Mouse (Mus musculus) gastrocnemius, postnatal 10 days (tissue): ENCODE measurements around the gene Gnao1. TPM values are rescaled to one million over a fixed set of nuclear protein-coding genes. Genes with fewer than 3 reads are reported as not detected.

Experiments
- DNase-seq: peaks from one replicate; pipeline ENCODE4 v3.0.0; 2021; ENCODE audit warnings: mixed read lengths
- total RNA-seq, 2 experiments: library from RNA; stranded (reverse); gene quantifications; 2 replicates each; pipeline ENCODE4 v1.2.3; 2021

Gene Gnao1
- total RNA-seq, 2 experiments from 2014 or later = 10.1 to 14.9 TPM

DNA sequence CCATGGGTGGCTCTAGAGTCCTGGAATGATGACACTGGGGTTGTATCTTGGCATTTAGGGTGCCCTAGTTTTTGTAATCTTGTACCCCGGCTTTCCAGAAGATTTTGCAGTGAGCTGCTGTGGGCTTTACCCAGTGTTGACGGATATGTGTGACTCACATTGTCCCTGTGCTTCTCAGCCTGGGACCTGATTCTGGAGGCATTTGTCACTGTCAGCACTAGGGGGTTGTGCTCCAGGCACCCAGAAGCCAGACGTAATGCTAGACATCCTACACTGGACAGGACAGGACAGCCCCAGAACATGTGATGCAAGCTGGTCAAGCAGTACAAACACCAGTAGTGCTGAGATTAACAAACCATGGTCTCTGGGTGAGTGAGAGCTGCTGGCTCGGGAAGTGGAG lies 136.0 kb downstream of the Gnao1 start:
- no peak for DNase-seq

GRCm38 (mm10) chr8:93946397-93946796 lies 136.6 kb downstream of the Gnao1 start:
- no peak for DNase-seq

- no peak for DNase-seq
Observed at GRCm38 (mm10) chr8:93950133-93950532, 140.4 kb downstream of the Gnao1 start.

GRCm38 (mm10) chr8:93952511-93952910 lies 142.7 kb downstream of the Gnao1 start:
- DNase-seq = no peak

GRCm38 (mm10) chr8:93958402-93958801 lies 148.6 kb downstream of the Gnao1 start:
- DNase-seq = no peak

DNA sequence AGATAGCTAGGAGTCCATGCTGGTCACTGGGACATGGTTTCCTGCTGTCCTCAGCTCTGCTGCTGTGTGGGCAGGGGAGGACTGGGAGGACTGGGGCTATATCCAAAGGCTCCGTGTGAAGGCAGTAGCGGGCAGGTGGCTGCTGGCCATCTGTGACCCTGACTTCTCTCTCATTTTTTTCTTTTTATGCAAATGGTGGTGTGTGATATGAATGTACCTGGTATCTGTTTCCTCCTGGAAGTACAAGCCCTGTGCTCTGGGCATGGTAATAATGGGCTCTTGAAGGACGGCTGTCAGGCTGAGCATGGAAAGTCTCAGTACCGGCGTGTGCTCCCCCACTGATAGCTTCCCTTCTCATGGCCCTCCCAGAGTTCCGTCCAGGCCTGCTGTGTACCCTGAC lies 151.1 kb downstream of the Gnao1 start:
- no peak for DNase-seq

DNA sequence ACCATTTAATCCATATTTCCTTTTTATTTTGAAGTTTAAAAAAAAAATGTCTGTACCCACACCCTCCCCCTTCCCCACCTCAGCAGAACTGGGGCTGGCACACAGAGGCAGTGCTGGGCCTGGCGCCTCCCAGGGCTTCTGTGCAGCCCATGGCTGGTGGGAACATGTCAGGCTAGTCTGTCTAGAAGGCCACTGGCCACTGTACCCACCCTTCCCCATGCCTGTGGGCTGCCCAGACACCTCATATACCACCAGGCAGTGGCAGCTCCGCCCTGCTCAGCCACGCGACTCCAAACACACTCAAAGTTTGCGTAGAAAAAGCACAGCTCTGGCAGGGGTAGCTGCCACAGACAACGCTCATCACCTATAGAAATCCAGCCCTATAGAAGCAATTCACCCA lies 158.5 kb downstream of the Gnao1 start:
- DNase-seq = no peak

- no peak for DNase-seq
Observed at GRCm38 (mm10) chr8:93969626-93970340, 160.0 kb downstream of the Gnao1 start.

DNA sequence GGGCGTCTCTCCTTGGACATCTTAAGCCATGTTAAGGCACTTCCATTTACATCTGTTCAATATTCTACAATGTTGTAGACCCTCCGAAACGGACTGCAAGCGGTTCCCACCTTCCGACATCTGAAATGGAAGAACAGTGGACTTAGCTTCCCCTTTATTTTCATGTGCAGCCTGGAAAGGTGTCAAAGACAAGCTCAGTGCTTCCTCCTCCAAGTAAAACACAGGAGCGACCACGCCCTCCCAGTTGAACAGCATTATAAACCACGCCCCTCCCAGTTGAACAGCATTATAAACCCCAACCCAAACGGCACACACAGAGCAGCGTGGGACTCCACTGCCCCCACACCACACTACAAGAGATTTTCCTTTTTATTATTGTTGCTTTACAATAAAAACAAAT lies 161.7 kb downstream of the Gnao1 start:
- DNase-seq = no peak

- no peak for DNase-seq
Observed at GRCm38 (mm10) chr8:93972211-93972610, 162.4 kb downstream of the Gnao1 start.

- peak; percentile 4 for DNase-seq
Observed at GRCm38 (mm10) chr8:93972971-93973734, 163.4 kb downstream of the Gnao1 start.

DNA sequence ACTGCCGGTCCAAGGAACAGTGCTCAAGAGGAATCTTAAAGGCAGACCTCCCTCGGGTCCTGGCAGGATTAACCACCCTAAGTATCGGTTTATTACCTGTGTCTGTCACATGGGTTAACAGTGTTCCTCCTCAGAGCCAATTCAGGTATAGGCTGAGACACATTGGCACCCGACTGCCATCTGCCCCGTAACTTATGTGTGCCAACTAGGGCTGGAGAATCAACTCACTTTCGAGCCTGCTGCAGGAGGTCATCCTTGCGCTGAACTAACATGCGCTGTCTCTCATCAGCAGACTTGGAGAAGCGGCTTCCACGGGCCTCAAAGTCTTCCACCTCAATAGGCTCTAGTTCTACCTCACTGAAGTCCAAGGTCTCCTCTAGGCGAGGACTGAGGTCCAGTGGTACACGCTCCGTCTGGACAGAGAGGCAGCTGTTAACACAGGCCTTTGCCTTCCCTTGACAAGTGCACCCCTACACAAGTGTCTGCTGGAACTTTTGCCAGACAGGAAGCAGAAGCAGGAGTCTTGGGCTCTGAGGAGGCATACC lies 164.1 kb downstream of the Gnao1 start:
- DNase-seq = peak; percentile 2

DNA sequence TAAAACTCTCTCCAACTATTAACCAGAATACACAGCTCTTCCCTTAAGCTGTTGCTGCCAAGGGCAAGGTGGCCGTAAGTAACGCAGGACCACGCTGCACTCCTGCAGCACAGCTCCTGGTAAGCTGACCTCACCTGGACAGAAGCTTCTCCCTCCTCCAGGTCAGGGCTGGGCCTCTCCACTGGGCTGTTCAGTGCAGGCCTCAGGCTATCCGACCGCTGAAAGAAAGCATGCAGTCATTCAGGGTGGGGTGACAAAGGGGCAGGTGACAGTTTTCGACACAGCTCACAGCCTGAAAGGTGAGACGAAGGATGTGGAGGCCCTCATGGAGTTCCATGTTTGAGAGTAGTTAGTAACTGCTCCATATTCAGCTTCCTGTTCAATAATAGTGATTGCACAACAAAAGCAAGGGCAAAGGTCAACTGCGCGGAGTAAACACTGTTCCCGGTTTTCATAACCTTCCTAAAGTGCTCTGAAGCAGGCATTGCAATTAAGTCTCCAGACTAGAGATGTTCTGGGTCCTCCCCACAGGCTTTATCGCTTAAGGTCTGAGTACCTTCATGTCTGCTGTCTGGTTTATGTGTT lies 164.9 kb downstream of the Gnao1 start:
- peak; percentile 3 for DNase-seq

DNA sequence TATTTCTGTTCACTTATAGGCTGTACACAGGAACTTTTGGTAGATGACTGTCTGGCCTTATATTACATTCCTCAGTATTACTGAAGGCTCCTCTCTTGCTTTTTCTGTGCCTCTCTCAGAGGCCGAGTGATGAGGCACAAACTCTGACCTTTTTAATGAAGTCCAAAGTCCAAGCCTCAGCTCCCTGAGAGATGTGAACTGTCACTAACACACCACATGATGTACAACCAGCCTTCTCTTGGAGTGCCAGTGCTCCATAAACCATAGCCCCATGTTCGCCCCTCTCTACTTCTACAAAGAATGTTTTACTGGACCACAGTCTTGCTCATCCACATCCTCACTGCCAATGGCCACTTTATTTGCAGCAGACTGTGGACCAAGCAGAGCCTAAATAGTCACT lies 165.6 kb downstream of the Gnao1 start:
- DNase-seq = no peak

GRCm38 (mm10) chr8:93976446-93977211 lies 166.9 kb downstream of the Gnao1 start:
- DNase-seq = peak; percentile 3

DNA sequence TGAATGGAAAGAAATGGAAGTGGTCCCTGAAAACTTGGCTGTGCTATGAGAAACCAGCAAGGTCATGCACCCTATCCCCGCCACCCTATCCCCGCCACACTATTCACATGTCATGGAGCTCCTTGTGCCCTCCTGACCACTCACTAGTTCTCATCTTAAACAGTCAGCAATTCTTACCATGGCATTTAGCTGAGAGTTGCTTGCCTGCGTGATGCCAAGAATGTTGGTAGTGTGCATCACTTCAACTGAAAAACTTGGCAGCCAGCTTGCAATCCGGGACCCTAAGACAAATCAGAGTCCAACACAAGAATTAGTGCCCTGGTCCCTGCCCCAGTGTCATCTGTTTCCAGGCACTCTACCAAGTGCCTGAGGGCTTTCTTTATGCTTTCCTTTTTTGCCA lies 170.4 kb downstream of the Gnao1 start:
- DNase-seq = no peak

DNA sequence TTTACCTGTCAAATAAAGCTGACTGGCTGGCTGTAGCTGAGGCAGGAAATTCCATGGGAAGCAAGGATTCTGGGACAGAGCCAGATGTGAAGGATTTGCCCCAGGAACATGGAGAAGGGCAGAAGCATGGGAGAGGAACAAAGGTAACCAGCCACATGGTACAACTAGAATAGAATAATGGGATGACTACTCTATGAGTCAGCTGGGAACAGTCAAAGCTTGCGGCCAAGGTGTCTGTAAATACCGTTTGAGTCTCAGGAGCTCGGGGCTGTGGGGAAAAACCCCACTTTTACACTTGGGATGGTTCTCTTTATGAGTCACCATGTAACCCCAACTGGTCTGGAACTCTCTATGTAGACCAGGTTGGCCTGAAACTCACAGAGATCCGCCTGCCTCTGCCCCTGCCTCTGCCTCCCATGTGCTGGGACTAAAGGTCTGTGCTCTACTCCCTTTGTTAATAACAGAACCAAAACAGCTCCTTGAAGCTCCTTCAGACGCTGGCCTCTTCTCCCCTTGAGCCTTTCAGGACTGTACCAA lies 172.0 kb downstream of the Gnao1 start:
- no peak for DNase-seq

GRCm38 (mm10) chr8:93983827-93984226 lies 174.1 kb downstream of the Gnao1 start:
- DNase-seq = no peak

GRCm38 (mm10) chr8:93984731-93985130 lies 175.0 kb downstream of the Gnao1 start:
- no peak for DNase-seq

DNA sequence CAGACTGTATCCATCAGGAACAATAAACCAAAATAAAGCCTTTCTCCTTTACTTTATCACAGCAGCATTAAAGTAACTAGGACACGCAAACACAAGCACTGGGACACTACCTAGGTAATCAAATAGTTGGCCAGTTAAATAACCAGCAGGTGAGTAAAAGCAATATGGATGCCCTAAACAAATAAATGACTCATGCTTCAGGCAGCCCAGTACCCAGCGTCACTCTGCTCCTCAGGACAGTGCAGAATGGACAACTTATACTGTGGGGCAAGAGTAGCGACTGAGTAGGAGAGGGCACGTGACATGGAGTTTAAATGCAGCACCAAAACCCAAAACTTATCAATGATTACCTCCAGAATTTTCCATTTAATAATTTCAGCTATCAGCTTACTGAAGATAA lies 180.0 kb downstream of the Gnao1 start:
- no peak for DNase-seq

DNA sequence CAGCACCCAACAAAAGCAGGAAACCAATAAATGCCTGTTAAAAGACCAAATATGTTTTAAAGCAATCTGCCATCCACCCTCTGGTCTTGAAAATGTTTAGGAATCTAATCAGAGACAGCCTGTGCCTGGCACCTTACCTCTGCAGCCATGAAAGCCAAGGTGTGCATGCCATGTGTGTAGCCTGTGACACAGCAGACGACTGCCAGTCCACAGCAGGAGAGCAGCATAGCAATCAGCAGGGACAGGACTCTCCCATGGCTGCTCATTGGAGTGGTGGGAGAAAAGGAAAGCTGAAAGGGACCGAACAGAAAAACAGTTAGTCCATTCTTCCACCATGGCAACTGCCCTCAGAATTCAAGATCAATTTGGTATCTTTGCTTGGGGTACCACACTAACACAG lies 189.2 kb downstream of the Gnao1 start:
- no peak for DNase-seq

GRCm38 (mm10) chr8:94004139-94004538 lies 194.4 kb downstream of the Gnao1 start:
- no peak for DNase-seq
